Mouse (Mus musculus) kidney, adult 11 months (tissue): ENCODE data around the gene Tmeff1.

ENCODE experiments used
- DNase-seq: peaks from one replicate; pipeline ENCODE4 v3.0.0; 2022

Tmeff1 gene

GRCm38 (mm10) chr4:48584421-48585240 lies at the start of gene Tmeff1:
TSS of gene Tmeff1 (plus strand) at chr4:48585174.
- peak; percentile 4 for DNase-seq

- DNase-seq = no peak
Observed at GRCm38 (mm10) chr4:48536275-48536674, 48.7 kb upstream of the Tmeff1 start.

GRCm38 (mm10) chr4:48537024-48537423 lies 48.0 kb upstream of the Tmeff1 start:
- DNase-seq = no peak

GRCm38 (mm10) chr4:48538581-48538980 lies 46.4 kb upstream of the Tmeff1 start:
- no peak for DNase-seq

- peak; percentile 18 for DNase-seq
Observed at GRCm38 (mm10) chr4:48539841-48540575, 45.0 kb upstream of the Tmeff1 start, which contains the start of gene Msantd3. TSS of gene Msantd3 (plus strand) at chr4:48539935.

GRCm38 (mm10) chr4:48540576-48541111 lies 44.3 kb upstream of the Tmeff1 start:
- DNase-seq = peak; percentile 7

DNA sequence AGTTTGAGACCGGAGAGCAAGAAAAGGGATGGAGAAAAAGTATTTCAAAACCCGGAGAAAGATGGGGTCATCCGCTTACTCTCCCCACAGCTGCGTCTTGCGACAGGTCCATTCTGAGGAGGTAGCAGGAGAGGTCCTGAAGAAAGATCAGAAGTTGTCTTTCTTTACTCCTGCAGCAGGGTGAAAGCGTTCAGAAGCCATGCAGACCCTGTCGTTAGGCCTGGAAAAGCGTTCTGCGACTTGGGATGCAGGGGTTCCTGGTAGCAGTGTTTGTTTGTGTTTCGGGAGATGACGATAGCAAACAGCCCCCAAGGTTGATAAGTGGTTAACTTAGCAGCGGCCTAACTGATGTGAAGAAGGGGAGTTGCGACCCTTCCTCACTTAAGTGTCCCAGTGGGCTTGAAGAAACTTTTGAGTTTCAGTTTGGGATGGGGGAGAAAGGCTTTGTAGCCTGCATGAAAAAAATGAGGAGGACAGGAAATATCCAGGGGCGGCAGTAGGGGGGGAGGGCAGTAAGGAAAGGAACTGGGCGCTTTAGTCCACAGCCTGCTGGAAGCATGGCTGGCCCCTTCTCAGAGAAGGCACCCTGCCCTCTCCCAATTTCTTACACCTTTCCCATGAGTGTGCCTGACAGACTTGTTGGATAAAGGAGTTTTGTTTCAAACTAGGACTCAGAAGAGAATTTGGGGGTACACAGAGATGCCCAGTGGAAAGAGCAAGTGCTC lies 43.3 kb upstream of the Tmeff1 start:
- DNase-seq = no peak

DNA sequence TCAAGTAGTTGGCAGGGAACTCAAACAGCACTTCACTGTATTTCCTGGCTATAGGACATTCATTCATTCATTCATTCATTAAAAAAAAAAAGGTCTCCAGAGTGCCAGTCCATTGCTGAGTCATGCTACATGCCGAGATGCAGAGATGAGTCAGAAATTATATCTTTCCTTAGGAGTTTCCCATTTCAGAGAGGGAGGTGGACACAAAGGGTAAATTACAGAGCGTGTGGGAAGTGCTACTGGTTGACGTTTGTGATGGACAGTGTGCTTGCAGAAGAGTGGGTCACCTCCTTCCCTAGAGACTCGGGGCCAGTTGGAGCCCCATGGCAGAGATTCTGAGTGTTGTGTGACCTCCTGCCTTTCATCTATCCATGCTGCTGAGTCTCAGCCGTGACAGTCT lies 42.6 kb upstream of the Tmeff1 start:
- no peak for DNase-seq

DNA sequence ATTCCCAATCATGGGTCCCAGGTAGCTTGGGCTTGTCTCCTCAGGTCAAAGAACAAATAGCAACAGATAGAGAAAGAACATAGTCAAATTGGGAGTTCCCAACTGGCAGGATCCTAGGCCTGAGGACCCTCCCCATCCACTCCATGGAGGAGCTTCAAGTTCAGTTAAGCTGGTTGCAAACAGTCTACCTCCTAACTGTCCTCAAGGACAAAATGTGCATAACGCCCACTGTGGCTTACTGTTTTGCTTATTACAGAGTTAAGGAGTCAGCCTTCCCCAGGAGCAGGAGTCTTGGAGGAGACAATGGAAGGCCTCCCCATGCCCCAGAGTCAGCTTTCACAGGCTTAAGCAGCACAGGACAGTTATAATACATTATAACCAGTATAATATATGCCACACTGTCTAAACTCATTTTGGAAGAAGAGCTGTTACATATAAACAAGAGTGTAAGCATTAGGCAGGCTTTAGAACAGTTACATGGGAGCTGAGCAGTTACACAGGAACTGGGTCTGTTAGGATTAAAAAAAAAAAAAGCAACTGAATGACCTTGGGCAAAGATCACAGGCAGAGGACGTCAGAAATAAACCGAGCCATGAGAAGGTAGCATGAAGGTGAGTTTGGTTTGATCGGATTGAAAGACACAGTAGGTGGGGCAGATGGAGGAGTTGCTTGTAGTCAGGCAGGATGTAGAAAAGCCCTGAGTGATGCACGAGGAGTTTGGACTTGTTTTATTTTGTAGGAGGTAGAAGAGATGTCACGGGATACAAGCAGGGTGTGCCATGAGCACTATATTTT lies 41.7 kb upstream of the Tmeff1 start:
- DNase-seq = no peak

DNA sequence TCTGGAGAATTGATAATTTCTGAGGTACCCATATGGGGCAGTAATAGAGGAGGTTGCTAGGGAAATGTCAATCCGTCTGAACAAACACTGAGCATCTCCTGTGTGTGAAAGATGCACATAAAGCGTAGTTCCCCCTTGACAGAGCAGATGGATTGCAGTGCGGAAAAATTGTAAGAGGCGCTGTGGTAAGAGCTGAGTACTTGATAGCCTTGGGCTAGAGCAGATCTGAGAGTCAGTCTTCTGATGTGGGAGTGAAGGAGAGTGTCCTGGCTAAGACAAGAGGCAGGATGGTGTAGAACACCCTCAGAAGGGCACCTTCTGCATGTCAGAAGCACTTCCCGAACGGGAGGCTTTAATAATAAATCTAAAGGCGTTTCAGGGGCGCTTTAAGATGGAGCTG lies 40.8 kb upstream of the Tmeff1 start:
- DNase-seq = no peak

- no peak for DNase-seq
Observed at GRCm38 (mm10) chr4:48545966-48546365, 39.0 kb upstream of the Tmeff1 start.

DNA sequence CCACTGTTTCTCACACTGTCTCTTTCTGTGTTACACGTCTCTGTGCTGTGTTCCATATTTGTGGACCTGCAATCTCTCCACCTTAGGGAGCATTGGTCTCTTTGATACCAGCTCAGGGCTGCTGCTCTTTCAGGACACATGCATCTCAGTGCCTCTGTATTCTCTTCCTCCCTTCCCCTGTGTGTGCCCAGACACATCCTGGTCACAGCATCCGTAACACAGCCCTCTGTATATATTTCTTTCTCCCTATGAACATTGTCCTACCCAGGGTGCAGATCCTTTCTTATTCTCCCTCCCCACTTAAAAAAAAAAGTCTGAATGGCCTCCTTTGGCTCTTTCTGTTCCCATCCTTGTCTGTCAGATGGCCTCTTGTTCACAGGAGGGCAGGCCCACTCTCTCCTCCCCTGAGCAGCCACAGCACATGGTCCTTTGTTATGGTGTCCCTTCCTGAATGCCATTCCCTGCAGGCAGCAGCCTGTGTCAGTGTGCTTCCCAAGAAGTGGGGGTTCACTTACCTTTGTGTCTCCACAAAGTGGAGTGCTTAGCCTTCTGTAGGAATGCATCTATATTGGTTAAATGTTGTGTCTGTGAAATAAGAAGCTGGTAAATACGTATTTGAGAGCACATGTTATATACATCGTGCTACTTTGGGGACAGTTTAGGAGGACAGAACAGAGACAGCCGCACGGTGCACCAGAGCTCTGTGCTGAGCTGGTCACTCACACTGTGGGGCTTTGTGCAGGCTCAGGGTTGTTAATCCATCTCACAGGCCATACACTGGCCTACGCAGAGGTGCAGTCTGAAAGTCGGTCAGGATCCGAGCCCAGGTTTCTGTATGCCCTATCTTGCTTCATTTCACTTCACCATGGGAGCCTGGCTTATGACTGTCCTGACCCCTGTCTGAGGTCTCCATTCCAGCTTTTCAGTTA lies 38.1 kb upstream of the Tmeff1 start:
- DNase-seq = no peak

GRCm38 (mm10) chr4:48548393-48549045 lies 36.5 kb upstream of the Tmeff1 start:
- no peak for DNase-seq

- DNase-seq = no peak
Observed at GRCm38 (mm10) chr4:48549661-48550060, 35.3 kb upstream of the Tmeff1 start.

DNA sequence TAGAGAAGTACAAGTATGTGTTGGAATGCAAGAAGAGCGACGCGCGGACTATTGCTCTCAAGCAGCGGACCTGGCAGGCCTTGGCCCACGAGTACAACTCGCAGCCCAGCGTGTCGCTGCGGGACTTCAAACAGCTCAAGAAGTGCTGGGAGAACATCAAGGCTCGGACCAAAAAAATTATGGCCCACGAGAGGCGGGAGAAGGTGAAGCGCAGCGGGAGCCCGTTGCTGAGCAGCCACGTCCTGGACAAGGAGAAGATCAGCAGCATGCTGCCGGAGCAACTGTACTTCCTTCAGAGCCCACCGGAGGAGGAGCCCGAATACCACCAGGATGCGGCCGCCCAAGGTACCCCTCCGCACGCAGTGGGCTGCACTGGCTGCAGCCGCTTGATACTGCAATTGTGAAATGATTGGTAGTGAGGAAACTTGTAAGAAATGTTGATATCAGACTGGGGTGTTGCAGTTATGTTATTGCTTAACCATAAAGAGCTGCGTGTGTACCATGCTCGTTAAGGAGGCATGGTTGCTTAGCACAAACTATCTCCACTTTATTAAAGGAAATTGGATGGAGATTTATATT lies 32.4 kb upstream of the Tmeff1 start:
- DNase-seq = no peak

DNA sequence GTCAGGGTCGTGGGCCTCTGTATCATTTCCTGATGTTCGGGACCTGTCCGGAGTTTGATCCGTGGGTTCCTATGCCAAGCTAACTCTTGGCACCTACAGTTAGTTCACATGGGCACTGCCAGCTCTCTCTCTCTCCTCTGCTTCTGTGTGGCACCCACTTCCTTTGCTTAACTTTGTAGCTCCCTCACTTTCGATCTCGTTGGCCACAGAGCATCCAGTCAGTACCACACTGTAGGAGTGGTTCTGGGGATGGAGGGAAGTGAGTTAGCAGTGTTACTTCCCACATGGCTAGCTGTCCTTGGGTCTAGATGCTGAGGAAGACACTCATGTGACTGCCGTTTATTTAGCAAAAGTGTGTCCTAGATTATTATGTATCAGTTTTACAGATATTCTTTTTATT lies 30.8 kb upstream of the Tmeff1 start:
- DNase-seq = no peak

GRCm38 (mm10) chr4:48555729-48556128 lies 29.2 kb upstream of the Tmeff1 start:
- DNase-seq = no peak

GRCm38 (mm10) chr4:48559652-48560051 lies 25.3 kb upstream of the Tmeff1 start:
- DNase-seq = no peak

DNA sequence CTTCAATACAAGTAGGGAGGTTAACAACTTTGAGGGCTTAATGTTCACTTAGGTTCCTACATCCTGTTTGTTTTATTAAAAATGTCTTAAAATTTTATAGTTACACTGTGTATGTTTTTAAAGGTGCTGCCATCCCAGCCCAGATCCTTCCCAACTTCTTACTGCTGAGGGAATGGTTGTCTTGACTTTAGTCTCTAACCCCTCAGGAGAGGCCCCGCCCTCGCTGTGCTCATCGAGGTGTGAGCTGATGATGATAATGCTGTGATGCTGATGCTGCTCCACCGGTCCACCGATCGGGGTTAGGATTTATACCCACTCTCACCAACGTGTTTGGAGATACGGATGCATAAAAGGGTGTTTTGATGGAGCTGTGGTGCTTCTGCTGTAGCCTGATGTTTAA lies 23.1 kb upstream of the Tmeff1 start:
- no peak for DNase-seq

DNA sequence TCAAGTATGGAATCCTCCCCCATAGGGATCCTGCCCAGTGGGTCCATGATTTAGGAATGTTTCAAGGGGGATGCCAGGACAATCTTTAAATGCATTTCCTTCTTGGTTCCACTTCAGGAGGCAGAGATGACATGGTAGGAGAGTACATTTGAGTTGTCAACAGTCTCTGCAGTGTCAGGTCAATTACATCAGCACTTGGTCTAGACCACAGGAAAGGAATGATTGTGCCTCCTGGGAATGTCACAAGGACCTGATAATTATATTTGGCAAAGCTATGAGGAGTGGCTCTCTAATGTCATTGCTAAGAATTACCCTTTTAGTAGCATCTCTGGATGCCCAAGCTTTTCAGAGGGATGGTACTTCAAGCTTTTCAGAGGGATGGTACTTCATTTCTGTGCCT lies 20.0 kb upstream of the Tmeff1 start:
- no peak for DNase-seq
